ENCODE assay signal across 8 mouse cellular contexts in the genomic region with DNA sequence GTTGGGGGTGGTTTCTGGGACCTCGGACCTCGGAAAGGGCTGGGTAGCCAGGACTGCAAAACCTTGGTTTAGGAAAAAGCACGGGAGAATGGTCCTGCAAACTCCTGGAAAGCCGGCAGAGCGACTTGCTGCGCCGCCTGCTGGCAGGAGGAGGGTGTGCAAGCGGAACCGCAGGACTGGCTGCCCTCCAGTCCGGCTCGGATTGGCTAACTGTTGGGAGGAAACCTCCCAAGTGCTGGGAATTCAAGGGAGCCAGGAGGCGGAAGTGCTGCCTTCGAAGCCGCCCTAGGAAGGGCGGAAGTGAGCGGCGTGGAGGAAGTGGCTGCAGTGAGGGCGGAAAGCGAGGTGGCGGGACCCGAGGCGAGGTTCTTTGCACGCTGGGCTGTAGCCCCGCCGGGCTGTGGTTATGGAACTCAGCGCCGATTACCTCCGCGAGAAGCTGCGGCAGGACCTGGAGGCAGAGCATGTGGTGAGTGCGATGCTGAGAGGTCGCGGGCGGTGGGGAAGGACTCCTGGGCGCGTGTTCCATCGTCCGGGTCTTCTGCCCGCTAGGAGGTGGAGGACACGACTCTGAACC. TPM values are rescaled to one million over a fixed set of nuclear protein-coding genes. Genes with fewer than 3 reads are reported as not detected.
A peak's percentile ranks its signal among the peaks of the same experiment; 100 is the strongest.
DNase-seq lines count a peak whose midpoint lies in the region; ATAC-seq lines count a peak whose summit lies in the region.

TSS of gene Slx1b (minus strand) at position 154 of the 577 bp plus-strand sequence.

- no peaks in the 10 kb centered on the region for H3K27me3 ChIP-seq in lung, embryonic 16.5 days (ENCODE audit: control insufficient read depth, insufficient read depth, low read depth, low read length)

- peak within 1 kb of the TSS; percentile 99 for H3K9ac ChIP-seq in lung, embryonic 16.5 days (ENCODE audit: low read length)

- H3K36me3 ChIP-seq in lung, embryonic 16.5 days (ENCODE audit: control insufficient read depth, insufficient read depth, low read length), result peaks cover 8% of the 10 kb centered on the region; the same call in 1 of the 2 replicates

- peak; percentile 96 for DNase-seq in MEL-GATA-1-ER (ENCODE audit: extremely low read depth, low read depth)
- peak; percentile 92 for DNase-seq in cerebellum, adult 8-10 months
- peak; percentile 99 for DNase-seq in forelimb bud, embryonic 11.5 days (ENCODE audit: low read depth, low spot score)
- DNase-seq in layer of hippocampus, adult 9-10 months (ENCODE audit: low spot score), result peak; percentile 89
- peak; percentile 74 for DNase-seq in ovary, postnatal 10 days (ENCODE audit: low spot score)
- peak; percentile 89 to 91 for DNase-seq in thymus, postnatal 10 days (ENCODE audit: low spot score in 2 of 2)

- peaks cover 18% of the 10 kb centered on the region for H3K4me1 ChIP-seq in lung, embryonic 16.5 days (replicated peaks; ENCODE audit: control insufficient read depth, insufficient read depth, low read length)

- H3K4me2 ChIP-seq in lung, embryonic 16.5 days (ENCODE audit: low read depth, low read length), result peak within 1 kb of the TSS; percentile 96

- under 1% methylated on average over 40 of the region's 40 CpGs for WGBS in lung, embryonic 16.5 days

- peak; percentile 85 to 86 for ATAC-seq in hematopoietic stem cell, adult 5-6 weeks (replicated peaks in 1 of 2; ENCODE audit: insufficient read depth in 1 of 2, low FRiP score in 2 of 2, low TSS enrichment in 1 of 2, low read depth in 1 of 2, poor library complexity in 2 of 2, severe bottlenecking in 2 of 2)
- peak; percentile 97 for ATAC-seq in lung, embryonic 16.5 days (ENCODE audit: low read depth)

- H3K9me3 ChIP-seq in lung, embryonic 16.5 days (ENCODE audit: control insufficient read depth, low read length), result no peaks in the 10 kb centered on the region

- H3K4me3 ChIP-seq in lung, embryonic 16.5 days (ENCODE audit: low read length), result peak within 1 kb of the TSS; percentile 96

- peak within 1 kb of the TSS; percentile 99 for H3K27ac ChIP-seq in lung, embryonic 16.5 days (ENCODE audit: low read length)

RNA-seq across cellular contexts. Expression of gene Slx1b, which starts in this region (rescaled TPM):
- 4.1 and 6.3 TPM in 2 replicates for total RNA-seq in hematopoietic stem cell, adult 5-6 weeks (2017)
- polyA plus RNA-seq in lung, embryonic 16.5 days (2015; fragmentation: Nextera tagmentation; extraction: Ambion mirVana), result 11.1 and 11.9 TPM in 2 replicates

Comparison
In these comparisons a context has a peak if more than half of its experiments do, and no peak if none do; other contexts are left out.
1. Peak in every context shown above with its lines: DNase-seq, ATAC-seq, H3K4me3 ChIP-seq and H3K27ac ChIP-seq.